Mouse (Mus musculus) heart, embryonic 10.5 days (tissue): ENCODE measurements around the gene Frmd7. TPM values are rescaled to one million over a fixed set of nuclear protein-coding genes. Genes with fewer than 3 reads are reported as not detected.

Experiments
- polyA plus RNA-seq: library from polyadenylated mRNA; unstranded; fragments of >200 nt; fragmentation: Nextera tagmentation; extraction: Ambion mirVana; gene quantifications from 2 replicates; pipeline ENCODE4 v1.2.1, GENCODE M21; 2016

Frmd7 gene
- polyA plus RNA-seq, 1 experiment from 2014 or later = 0.43 TPM

Other genes starting within 250 kb of the Frmd7 start
- gene Stk26, start 101.7 kb downstream of the Frmd7 start, polyA plus RNA-seq = 12.8 and 16.9 TPM in 2 replicates
- 29.3 and 33.3 TPM in 2 replicates for gene Rap2c, start 75.3 kb upstream of the Frmd7 start, polyA plus RNA-seq